Mouse (Mus musculus) CH12.LX (cell line): ENCODE results near the gene 1700025B11Rik. TPM values are rescaled to one million over a fixed set of nuclear protein-coding genes. Genes with fewer than 3 reads are reported as not detected.

ENCODE experiments used
- DNase-seq: peaks from one replicate; pipeline ENCODE4 v3.0.0-alpha.2; 2013; ENCODE audit errors: extremely low read depth
- H3K27ac ChIP-seq: 2 replicates; pipeline ENCODE4 v1.5.1; 2012; ENCODE audit warnings: low read depth, mild to moderate bottlenecking, control low read depth, moderate library complexity; ENCODE audit not compliant: insufficient read depth
- H3K27me3 ChIP-seq: replicated peaks from 2 replicates; pipeline ENCODE3; 2012; ENCODE audit warnings: inconsistent platforms
- H3K36me3 ChIP-seq, 2 experiments: replicated peaks in 1 of 2; 2 replicates each; pipeline versions ENCODE3 to v1.6.1; 2012; ENCODE audit warnings: inconsistent platforms in 1 of 2, low read length in 1 of 2, mild to moderate bottlenecking in 1 of 2, mixed read lengths in 1 of 2, moderate library complexity in 1 of 2; ENCODE audit not compliant: control insufficient read depth in 1 of 2, insufficient read depth in 1 of 2
- H3K4me1 ChIP-seq, 2 experiments: 2 replicates each; pipeline ENCODE4 v1.6.1; 2012; ENCODE audit warnings: inconsistent platforms in 1 of 2, moderate library complexity in 1 of 2; ENCODE audit not compliant: insufficient read depth in 2 of 2, control insufficient read depth in 1 of 2
- H3K4me2 ChIP-seq: 2 replicates; pipeline ENCODE4 v1.6.1; 2012; ENCODE audit warnings: low read depth, mild to moderate bottlenecking, control low read depth; ENCODE audit not compliant: poor library complexity, insufficient read depth, severe bottlenecking
- H3K4me3 ChIP-seq, 3 experiments: fragments of 150-350 bp in 1 of 3; sonication (generic) in 1 of 3; replicated peaks in 1 of 3; 2 replicates each; pipeline versions ENCODE3 to v1.5.1; 2011 to 2012; ENCODE audit warnings: low read depth in 2 of 3, low read length in 2 of 3, mild to moderate bottlenecking in 2 of 3, moderate library complexity in 2 of 3, control low read depth in 1 of 3, improper control_type of control experiment in 1 of 3, inconsistent platforms in 1 of 3, mixed read lengths in 1 of 3; ENCODE audit not compliant: poor library complexity in 1 of 3
- H3K79me2 ChIP-seq: replicated peaks from 2 replicates; pipeline ENCODE4 v1.6.1; 2012; ENCODE audit warnings: mild to moderate bottlenecking, moderate library complexity; ENCODE audit not compliant: control insufficient read depth, poor library complexity, insufficient read depth, severe bottlenecking; ENCODE audit errors: extremely low read depth
- H3K9ac ChIP-seq: 2 replicates; pipeline ENCODE4 v1.6.1; 2012; ENCODE audit warnings: low read depth, mild to moderate bottlenecking, control low read depth, moderate library complexity; ENCODE audit not compliant: insufficient read depth
- H3K9me3 ChIP-seq: replicated peaks from 2 replicates; pipeline ENCODE3; 2012; ENCODE audit warnings: low read length, inconsistent platforms, mixed read lengths
- CHD1 ChIP-seq: IDR thresholded peaks from 2 replicates; pipeline ENCODE4 v1.6.1; 2012; ENCODE audit warnings: low read depth, low read length, improper control_type of control experiment, inconsistent platforms
- CHD2 ChIP-seq: IDR thresholded peaks from 2 replicates; pipeline ENCODE4 v1.6.1; 2011; ENCODE audit warnings: low read length, improper control_type of control experiment
- CTCF ChIP-seq, 2 experiments: IDR thresholded peaks in 1 of 2; conservative IDR thresholded peaks in 1 of 2; 2 replicates each; pipeline ENCODE4 v1.5.1; 2011 to 2012; ENCODE audit warnings: low read depth in 2 of 2, low read length in 2 of 2, improper control_type of control experiment in 1 of 2, inconsistent platforms in 1 of 2, mild to moderate bottlenecking in 1 of 2, moderate library complexity in 1 of 2
- E2F4 ChIP-seq: IDR thresholded peaks from 2 replicates; pipeline ENCODE4 v1.6.1; 2011; ENCODE audit warnings: low read depth, low read length, improper control_type of control experiment; ENCODE audit not compliant: insufficient replicate concordance
- ELF1 ChIP-seq: IDR thresholded peaks from 2 replicates; pipeline ENCODE4 v1.6.1; 2014; ENCODE audit warnings: low read depth, mild to moderate bottlenecking, inconsistent platforms, low read length, improper control_type of control experiment
- ETS1 ChIP-seq: conservative IDR thresholded peaks from 2 replicates; pipeline ENCODE4 v1.6.1; 2012; ENCODE audit warnings: low read depth, mild to moderate bottlenecking, inconsistent platforms, low read length, improper control_type of control experiment, moderate library complexity
- GABPA ChIP-seq: IDR thresholded peaks from 2 replicates; pipeline ENCODE4 v1.6.1; 2012; ENCODE audit warnings: low read depth, low read length, improper control_type of control experiment, inconsistent platforms; ENCODE audit not compliant: insufficient replicate concordance
- IRF4 ChIP-seq: IDR thresholded peaks from 2 replicates; pipeline ENCODE4 v1.6.1; 2014; ENCODE audit warnings: low read depth, mild to moderate bottlenecking, inconsistent platforms, low read length, improper control_type of control experiment
- JUND ChIP-seq: conservative IDR thresholded peaks from 2 replicates; pipeline ENCODE4 v1.6.1; 2011; ENCODE audit warnings: low read depth, low read length, improper control_type of control experiment
- MAFK ChIP-seq: IDR thresholded peaks from 2 replicates; pipeline ENCODE4 v1.6.1; 2011; ENCODE audit warnings: low read length, improper control_type of control experiment; ENCODE audit not compliant: insufficient replicate concordance
- MAZ ChIP-seq: IDR thresholded peaks from 2 replicates; pipeline ENCODE4 v1.6.1; 2012; ENCODE audit warnings: low read depth, mild to moderate bottlenecking, inconsistent platforms, low read length, improper control_type of control experiment, moderate library complexity
- MXI1 ChIP-seq: IDR thresholded peaks from 2 replicates; pipeline ENCODE4 v1.6.1; 2011; ENCODE audit warnings: mild to moderate bottlenecking, low read depth, low read length, improper control_type of control experiment
- MYC ChIP-seq: IDR thresholded peaks from 2 replicates; pipeline ENCODE4 v1.6.1; 2011; ENCODE audit warnings: low read depth, mild to moderate bottlenecking, improper control_type of control experiment, low read length
- NRF1 ChIP-seq: IDR thresholded peaks from 2 replicates; pipeline ENCODE4 v1.6.1; 2014; ENCODE audit warnings: low read depth, mild to moderate bottlenecking, inconsistent platforms, low read length, improper control_type of control experiment, moderate library complexity
- PAX5 ChIP-seq: IDR thresholded peaks from 2 replicates; pipeline ENCODE4 v1.6.1; 2012; ENCODE audit warnings: low read length, inconsistent platforms, mixed read lengths
- POLR2A ChIP-seq: IDR thresholded peaks from 2 replicates; pipeline ENCODE4 v1.6.1; 2011; ENCODE audit warnings: low read depth, mild to moderate bottlenecking, improper control_type of control experiment, low read length
- POLR2AphosphoS2 ChIP-seq: IDR thresholded peaks from 2 replicates; pipeline ENCODE4 v1.6.1; 2011; ENCODE audit warnings: low read depth, low read length, improper control_type of control experiment
- SIN3A ChIP-seq: IDR thresholded peaks from 2 replicates; pipeline ENCODE4 v1.6.1; 2012; ENCODE audit warnings: low read length, improper control_type of control experiment, inconsistent platforms
- TBP ChIP-seq: conservative IDR thresholded peaks from 2 replicates; pipeline ENCODE4 v1.6.1; 2011; ENCODE audit warnings: low read depth, low read length, improper control_type of control experiment
- UBTF ChIP-seq: IDR thresholded peaks from 2 replicates; pipeline ENCODE4 v1.6.1; 2012; ENCODE audit warnings: low read depth, mild to moderate bottlenecking, inconsistent platforms, low read length, improper control_type of control experiment, moderate library complexity
- USF2 ChIP-seq: conservative IDR thresholded peaks from 2 replicates; pipeline ENCODE4 v1.6.1; 2011; ENCODE audit warnings: low read depth, low read length, improper control_type of control experiment
- ZMIZ1 ChIP-seq: IDR thresholded peaks from 2 replicates; pipeline ENCODE4 v1.6.1; 2012; ENCODE audit warnings: low read depth, mild to moderate bottlenecking, inconsistent platforms, low read length, improper control_type of control experiment
- ZNF384 ChIP-seq: IDR thresholded peaks from 2 replicates; pipeline ENCODE4 v1.6.1; 2012; ENCODE audit warnings: low read depth, low read length, improper control_type of control experiment, inconsistent platforms
- dilution Hi-C: fragments of 300-500 bp; cut with MboI; formaldehyde crosslinking; loops from 2 replicates; pipeline ENCODE4 v1.14.3; 2020; ENCODE audit warnings: low sequenced_read_pairs; ENCODE audit not compliant: extremely low pct_unique_long_range_greater_than_20kb, extremely low pct_ligation_motif_present
- in situ Hi-C: fragments of 300-500 bp; cut with MboI; formaldehyde crosslinking; loops from 3 replicates; pipeline ENCODE4 v1.14.3; 2019; ENCODE audit warnings: low sequenced_read_pairs, low pct_ligation_motif_present, low pct_unique_long_range_greater_than_20kb, mixed read lengths
- polyA plus RNA-seq: library from polyadenylated mRNA; unstranded; fragments of >175 nt; gene quantifications from 2 replicates; pipeline ENCODE4 v1.2.1, GENCODE M21; 2012; ENCODE audit warnings: low read depth; ENCODE audit not compliant: insufficient read length
- total RNA-seq, 2 experiments: library from RNA; depleted of rRNA; stranded (reverse); fragments of 300-350 nt in 1 of 2; fragments of >200 nt in 1 of 2; gene quantifications; 2 replicates each; pipeline ENCODE4 v1.2.3; 2012 to 2014

The 1700025B11Rik gene
- total and polyA plus RNA-seq, 3 experiments: not detected

DNA sequence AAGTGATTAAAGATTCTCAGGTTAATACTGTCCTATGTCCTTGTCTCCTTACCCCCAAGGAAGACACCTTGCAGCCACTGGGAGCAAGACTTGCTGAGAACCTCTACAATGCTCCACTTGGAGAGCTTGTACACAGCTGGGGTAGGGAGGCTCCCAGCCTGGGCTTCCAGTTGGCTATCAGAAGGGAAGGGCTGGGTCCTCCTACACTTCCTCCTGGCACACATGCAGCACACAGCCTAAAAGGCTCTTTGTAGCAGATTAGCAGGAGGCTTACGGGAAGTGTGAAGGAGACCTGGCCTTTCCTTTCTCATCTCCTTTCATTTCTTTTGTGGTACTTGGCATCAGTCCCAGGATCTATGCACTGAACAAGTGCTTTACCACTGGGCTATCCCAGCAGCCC, 20.0 kb upstream of the 1700025B11Rik start:
- no peak for DNase-seq
- in situ Hi-C loops (no loop called here), dilution Hi-C loops (no loop called here)

DNA sequence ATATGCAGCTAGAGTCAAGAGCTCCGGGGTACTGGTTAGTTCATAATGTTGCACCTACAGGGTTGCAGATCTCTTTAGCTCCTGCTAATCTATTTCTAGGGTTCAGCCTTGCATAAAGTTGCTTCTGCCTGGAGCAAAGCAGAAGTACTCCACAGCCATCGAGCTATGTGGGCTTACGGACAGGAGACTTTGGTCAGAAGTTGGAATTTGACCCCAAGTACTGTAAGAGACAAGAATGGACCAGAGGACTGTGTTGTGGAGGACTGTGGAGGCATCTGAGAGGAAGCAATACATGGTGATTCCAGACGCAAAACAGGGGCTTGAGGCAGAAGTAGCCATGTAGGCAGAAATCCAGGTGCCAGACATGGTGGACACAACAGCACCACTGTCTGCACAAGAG, 17.6 kb upstream of the 1700025B11Rik start:
- Histone ChIP-seq H3K9me3 (peaks cover 2% of the 10 kb centered on the region), H3K27ac (no peak overlapping the region), H3K9ac (no peak overlapping the region), H3K27me3 (peaks cover 3% of the 10 kb centered on the region), H3K79me2 (no peaks in the 10 kb centered on the region)
- dilution Hi-C loops: no loop called here
- TF ChIP-seq USF2 (no peak), JUND (no peak), CHD2 (no peak), ETS1 (no peak), CTCF (conservative IDR thresholded peaks at IDR 0.05 in 1 of 2, IDR thresholded peaks at IDR 0.05 in 1 of 2; ENCODE audit: low read depth in 2 of 2, low read length in 2 of 2) (no peak), MAZ (no peak), IRF4 (no peak), ZNF384 (no peak), POLR2AphosphoS2 (no peak), NRF1 (no peak), MAFK (no peak)
- TF ChIP-seq, all 38 proteins: peak for 0
- Histone ChIP-seq H3K36me3 (peaks cover 0 to 4% of the 10 kb centered on the region in 2 experiments), H3K4me2 (no peak overlapping the region), H3K4me1 (no peaks in the 10 kb centered on the region), H3K4me3 (no peak overlapping the region)
- no peak for DNase-seq
- in situ Hi-C loops: no loop called here

More for the DNA sequence above, 20.0 kb upstream of the 1700025B11Rik start:
- no peak overlapping the region for H3K4me3 ChIP-seq
- peaks cover 0 to 18% of the 10 kb centered on the region in 2 experiments for H3K36me3 ChIP-seq
- H3K9me3 ChIP-seq: peaks cover 2% of the 10 kb centered on the region
- no peak overlapping the region for H3K9ac ChIP-seq
- TF ChIP-seq TBP (no peak), CTCF (conservative IDR thresholded peaks at IDR 0.05 in 1 of 2, IDR thresholded peaks at IDR 0.05 in 1 of 2; ENCODE audit: low read depth in 2 of 2, low read length in 2 of 2) (no peak), PAX5 (no peak), IRF4 (no peak), GABPA (no peak), MYC (no peak), MXI1 (no peak), ETS1 (no peak), ELF1 (no peak), E2F4 (no peak), UBTF (no peak), SIN3A (no peak), MAFK (no peak), ZMIZ1 (no peak), USF2 (no peak), CHD2 (no peak), CHD1 (no peak), POLR2A (no peak)
- H3K79me2 ChIP-seq: no peaks in the 10 kb centered on the region
- H3K27ac ChIP-seq: no peak overlapping the region
- H3K4me1 ChIP-seq: no peaks in the 10 kb centered on the region
- H3K27me3 ChIP-seq: peaks cover 3% of the 10 kb centered on the region
- no peak overlapping the region for H3K4me2 ChIP-seq
